Mouse (Mus musculus) embryonic facial prominence, embryonic 10.5 days (tissue): Measurements from ENCODE around the gene Scnn1a. TPM values are rescaled to one million over a fixed set of nuclear protein-coding genes. Genes with fewer than 3 reads are reported as not detected.
"Not testable (repeated sequence)": the region's sequence is repeated elsewhere in the genome, so short reads cannot be mapped to it uniquely, and the experiment has no call there.

ENCODE experiments used
- DNase-seq: peaks from one replicate; pipeline ENCODE4 v3.0.0-alpha.2; 2017; ENCODE audit warnings: low spot score
- H3K27ac ChIP-seq: fragments of 300-500 bp; sonication (generic); replicated peaks from 2 replicates; pipeline ENCODE4 v1.5.1; 2016; ENCODE audit warnings: mild to moderate bottlenecking
- H3K27me3 ChIP-seq: fragments of 300-500 bp; sonication (generic); replicated peaks from 2 replicates; pipeline ENCODE4 v1.6.1; 2016; ENCODE audit warnings: low read depth, mild to moderate bottlenecking; ENCODE audit not compliant: poor library complexity, severe bottlenecking
- H3K36me3 ChIP-seq: fragments of 300-500 bp; sonication (generic); replicated peaks from 2 replicates; pipeline ENCODE4 v1.6.1; 2016; ENCODE audit warnings: mild to moderate bottlenecking, moderate library complexity
- H3K4me1 ChIP-seq: fragments of 300-500 bp; sonication (generic); 2 replicates; pipeline ENCODE4 v1.6.1; 2016
- H3K4me3 ChIP-seq: fragments of 300-500 bp; sonication (generic); 2 replicates; pipeline ENCODE4 v1.5.1; 2016; ENCODE audit warnings: mild to moderate bottlenecking, moderate library complexity
- H3K9me3 ChIP-seq: fragments of 300-500 bp; sonication (generic); 2 replicates; pipeline ENCODE4 v1.6.1; 2016; ENCODE audit warnings: mild to moderate bottlenecking
- WGBS: fragments of 180-500 bp; shearing (Covaris S2); methylation state at CpG from one replicate; pipeline ENCODE4 v1.1.7; 2016; 5-methylcytosine and 5-hydroxymethylcytosine counted together
- polyA plus RNA-seq: library from polyadenylated mRNA; unstranded; fragments of >200 nt; fragmentation: Nextera tagmentation; extraction: Ambion mirVana; gene quantifications from 2 replicates; pipeline ENCODE4 v1.2.1, GENCODE M21; 2016

Scnn1a gene
- polyA plus RNA-seq = 0.57 and 0.87 TPM in 2 replicates

- WGBS = 73% methylated on average over 1 of the region's 1 CpGs
- Histone ChIP-seq H3K36me3 (no peaks in the 10 kb centered on the region), H3K4me1 (peaks cover 18% of the 10 kb centered on the region), H3K9me3 (no peaks in the 10 kb centered on the region), H3K27ac (no peak within 1 kb of the TSS), H3K4me3 (peak within 1 kb of the TSS; percentile 17; the same call in 1 of the 2 replicates), H3K27me3 (peaks cover 70% of the 10 kb centered on the region)
- DNase-seq = no peak
Measured at GRCm38 (mm10) chr6:125320323-125320722, at the start of gene Scnn1a. Gene Scnn1a (plus strand): TSS chr6:125320659.

GRCm38 (mm10) chr6:125271455-125272227 lies 48.8 kb upstream of the Scnn1a start:
- peak overlapping the region; percentile 45; the same call in 1 of the 2 replicates for H3K27ac ChIP-seq

GRCm38 (mm10) chr6:125272228-125272785 lies 48.2 kb upstream of the Scnn1a start:
- Histone ChIP-seq H3K4me3 (no peak overlapping the region), H3K9me3 (no peaks in the 10 kb centered on the region), H3K27me3 (peaks cover 12% of the 10 kb centered on the region), H3K36me3 (no peaks in the 10 kb centered on the region), H3K4me1 (peaks cover 8% of the 10 kb centered on the region), H3K27ac (no peak overlapping the region)
- DNase-seq = no peak
- WGBS = 77% methylated on average over 10 of the region's 10 CpGs

More at GRCm38 (mm10) chr6:125271455-125272227, 48.8 kb upstream of the Scnn1a start:
- Histone ChIP-seq H3K9me3 (no peaks in the 10 kb centered on the region), H3K27me3 (peaks cover 12% of the 10 kb centered on the region), H3K4me3 (peak overlapping the region; percentile 34), H3K36me3 (no peaks in the 10 kb centered on the region), H3K4me1 (peaks cover 8% of the 10 kb centered on the region)
- peak; percentile 87 for DNase-seq
- 21% methylated on average over 17 of the region's 17 CpGs for WGBS

- peaks cover 12% of the 10 kb centered on the region for H3K27me3 ChIP-seq
- H3K9me3 ChIP-seq = no peaks in the 10 kb centered on the region
- peaks cover 8% of the 10 kb centered on the region for H3K4me1 ChIP-seq
- peak; percentile 43 for DNase-seq
- WGBS = 64% methylated on average over 15 of the region's 15 CpGs
- H3K4me3 ChIP-seq = no peak overlapping the region
- H3K27ac ChIP-seq = no peak overlapping the region
- H3K36me3 ChIP-seq = no peaks in the 10 kb centered on the region
Measured at GRCm38 (mm10) chr6:125274841-125275563, 45.5 kb upstream of the Scnn1a start.

GRCm38 (mm10) chr6:125279729-125280128 lies 40.7 kb upstream of the Scnn1a start:
- H3K36me3 ChIP-seq = no peaks in the 10 kb centered on the region
- H3K4me1 ChIP-seq = no peaks in the 10 kb centered on the region
- no peak overlapping the region for H3K27ac ChIP-seq
- H3K27me3 ChIP-seq = no peaks in the 10 kb centered on the region
- DNase-seq = no peak
- 68% methylated on average over 8 of the region's 8 CpGs for WGBS
- no peak overlapping the region for H3K4me3 ChIP-seq
- no peaks in the 10 kb centered on the region for H3K9me3 ChIP-seq

GRCm38 (mm10) chr6:125282721-125283120 lies 37.7 kb upstream of the Scnn1a start:
- 90% methylated on average over 13 of the region's 13 CpGs for WGBS
- not testable (repeated sequence) for DNase-seq, H3K27ac ChIP-seq, H3K4me1 ChIP-seq, H3K9me3 ChIP-seq, H3K36me3 ChIP-seq, H3K27me3 ChIP-seq, H3K4me3 ChIP-seq

- no peaks in the 10 kb centered on the region for H3K36me3 ChIP-seq
- no peak for DNase-seq
Measured at GRCm38 (mm10) chr6:125284250-125284649, 36.2 kb upstream of the Scnn1a start.

GRCm38 (mm10) chr6:125284751-125285150 lies 35.7 kb upstream of the Scnn1a start:
- no peaks in the 10 kb centered on the region for H3K36me3 ChIP-seq
- no peak overlapping the region for H3K27ac ChIP-seq
- H3K4me1 ChIP-seq = peaks cover 2% of the 10 kb centered on the region; the same call in 1 of the 2 replicates
- no peak for DNase-seq
- no peak overlapping the region for H3K4me3 ChIP-seq
- H3K27me3 ChIP-seq = no peaks in the 10 kb centered on the region
- 86% methylated on average over 7 of the region's 7 CpGs for WGBS
- H3K9me3 ChIP-seq = peaks cover 5% of the 10 kb centered on the region; the same call in 1 of the 2 replicates

More at GRCm38 (mm10) chr6:125284250-125284649, 36.2 kb upstream of the Scnn1a start:
- no peaks in the 10 kb centered on the region for H3K27me3 ChIP-seq
- H3K27ac ChIP-seq = no peak overlapping the region
- no peaks in the 10 kb centered on the region; the same call in 1 of the 2 replicates for H3K4me1 ChIP-seq
- H3K9me3 ChIP-seq = peaks cover 5% of the 10 kb centered on the region; the same call in 1 of the 2 replicates
- no peak overlapping the region for H3K4me3 ChIP-seq
- WGBS = 67% methylated on average over 8 of the region's 8 CpGs

- Histone ChIP-seq H3K36me3 (no peaks in the 10 kb centered on the region), H3K27me3 (no peaks in the 10 kb centered on the region), H3K27ac (no peak within 1 kb of the TSS; the same call in 1 of the 2 replicates), H3K4me1 (peaks cover 4% of the 10 kb centered on the region; the same call in 1 of the 2 replicates), H3K9me3 (peaks cover 5% of the 10 kb centered on the region; the same call in 1 of the 2 replicates), H3K4me3 (no peak within 1 kb of the TSS)
- no peak for DNase-seq
- 95% methylated on average over 22 of the region's 22 CpGs for WGBS
Measured at GRCm38 (mm10) chr6:125285890-125286289, 34.6 kb upstream of the Scnn1a start, which contains the start of gene Tuba3a. Gene Tuba3a (minus strand): TSS chr6:125286042.

GRCm38 (mm10) chr6:125286944-125287343 lies 33.5 kb upstream of the Scnn1a start:
- Histone ChIP-seq H3K4me1 (peaks cover 4% of the 10 kb centered on the region; the same call in 1 of the 2 replicates), H3K27me3 (no peaks in the 10 kb centered on the region), H3K27ac (no peak overlapping the region), H3K4me3 (no peak overlapping the region), H3K9me3 (peaks cover 5% of the 10 kb centered on the region; the same call in 1 of the 2 replicates), H3K36me3 (no peaks in the 10 kb centered on the region)
- no peak for DNase-seq
- 90% methylated on average over 4 of the region's 4 CpGs for WGBS

- peaks cover 4% of the 10 kb centered on the region; the same call in 1 of the 2 replicates for H3K4me1 ChIP-seq
- H3K27ac ChIP-seq = no peak overlapping the region
- H3K9me3 ChIP-seq = peaks cover 5% of the 10 kb centered on the region; the same call in 1 of the 2 replicates
- no peaks in the 10 kb centered on the region for H3K36me3 ChIP-seq
- H3K4me3 ChIP-seq = no peak overlapping the region
- 75% methylated on average over 5 of the region's 5 CpGs for WGBS
- H3K27me3 ChIP-seq = no peaks in the 10 kb centered on the region
- no peak for DNase-seq
Measured at GRCm38 (mm10) chr6:125288730-125289129, 31.7 kb upstream of the Scnn1a start.

- H3K27me3 ChIP-seq = no peaks in the 10 kb centered on the region
- no peak overlapping the region for H3K4me3 ChIP-seq
- peaks cover 4% of the 10 kb centered on the region; the same call in 1 of the 2 replicates for H3K4me1 ChIP-seq
- no peaks in the 10 kb centered on the region for H3K36me3 ChIP-seq
- 86% methylated on average over 4 of the region's 4 CpGs for WGBS
- DNase-seq = no peak
- no peaks in the 10 kb centered on the region for H3K9me3 ChIP-seq
- no peak overlapping the region for H3K27ac ChIP-seq
Measured at GRCm38 (mm10) chr6:125291329-125291728, 29.1 kb upstream of the Scnn1a start.
